Mouse (Mus musculus) ES-Bruce4 (cell line): ENCODE measurements around the gene Iqcf1.

ENCODE experiments used
- CTCF ChIP-seq: IDR thresholded peaks from one replicate; pipeline ENCODE4 v1.8.1; 2011; ENCODE audit warnings: low read depth, low read length
- EP300 ChIP-seq: IDR thresholded peaks from 2 replicates; pipeline ENCODE4 v1.6.1; 2011; ENCODE audit warnings: low read depth, low read length; ENCODE audit not compliant: insufficient read depth

DNA sequence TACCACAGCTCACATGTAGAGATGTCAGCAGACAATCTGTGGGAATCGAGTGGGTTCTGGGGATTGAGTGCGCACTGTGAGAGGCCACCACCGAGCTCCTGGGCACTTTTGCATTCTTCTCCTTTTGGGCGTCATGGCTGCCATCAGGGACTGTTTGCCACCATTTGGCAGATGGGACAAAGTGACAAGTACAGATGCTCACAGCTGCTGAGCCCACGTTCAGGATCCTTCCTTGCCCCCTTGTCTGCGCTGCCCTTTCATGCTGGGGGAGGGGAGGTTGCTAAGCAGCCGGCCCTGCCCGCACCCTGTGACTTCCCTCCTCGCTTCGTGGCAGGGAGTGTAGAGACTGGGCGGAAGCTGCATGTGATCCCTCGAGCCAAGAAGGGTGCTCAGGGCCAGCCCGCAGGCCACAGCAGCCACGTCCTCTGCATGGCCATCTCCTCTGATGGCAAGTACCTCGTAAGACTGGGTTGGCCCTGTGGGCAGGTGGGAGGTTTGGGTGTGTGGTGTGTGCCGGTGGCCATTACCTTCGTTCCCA lies 17.1 kb upstream of the Iqcf1 start:
- TF ChIP-seq CTCF (no peak), EP300 (no peak)
